Mouse (Mus musculus) neural tube, embryonic 10.5 days (tissue): ENCODE results near the gene Tubg2.
A peak's percentile ranks its signal among the peaks of the same experiment; 100 is the strongest.

ENCODE experiments used
- DNase-seq: peaks from one replicate; pipeline ENCODE4 v3.0.0-alpha.2; 2017; ENCODE audit warnings: low spot score; ENCODE audit errors: extremely low spot score

The Tubg2 gene

GRCm38 (mm10) chr11:101178061-101179058, 22.7 kb downstream of the Tubg2 start:
- DNase-seq: no peak

- DNase-seq: no peak
Measured at GRCm38 (mm10) chr11:101179306-101179705, 23.6 kb downstream of the Tubg2 start.

DNA sequence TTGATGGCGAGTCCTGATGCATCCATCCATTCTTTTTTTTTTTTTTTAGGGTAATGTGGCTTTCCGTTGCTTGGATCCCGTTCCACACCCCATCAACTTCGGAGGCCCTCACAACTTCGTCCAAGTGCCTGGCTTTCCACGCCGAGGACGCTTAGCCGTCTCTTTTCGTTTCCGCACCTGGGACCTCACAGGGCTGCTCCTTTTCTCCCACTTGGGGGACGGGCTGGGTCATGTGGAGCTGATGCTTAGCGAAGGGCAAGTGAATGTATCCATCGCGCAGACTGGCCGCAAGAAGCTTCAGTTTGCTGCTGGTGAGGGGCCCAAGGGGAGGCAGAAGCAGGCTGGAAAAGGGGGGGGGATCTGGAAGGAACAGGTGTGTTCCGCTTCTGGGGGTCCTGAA, 24.6 kb downstream of the Tubg2 start:
- DNase-seq: no peak

GRCm38 (mm10) chr11:101180846-101181740, 25.4 kb downstream of the Tubg2 start:
- DNase-seq: peak; percentile 76

DNA sequence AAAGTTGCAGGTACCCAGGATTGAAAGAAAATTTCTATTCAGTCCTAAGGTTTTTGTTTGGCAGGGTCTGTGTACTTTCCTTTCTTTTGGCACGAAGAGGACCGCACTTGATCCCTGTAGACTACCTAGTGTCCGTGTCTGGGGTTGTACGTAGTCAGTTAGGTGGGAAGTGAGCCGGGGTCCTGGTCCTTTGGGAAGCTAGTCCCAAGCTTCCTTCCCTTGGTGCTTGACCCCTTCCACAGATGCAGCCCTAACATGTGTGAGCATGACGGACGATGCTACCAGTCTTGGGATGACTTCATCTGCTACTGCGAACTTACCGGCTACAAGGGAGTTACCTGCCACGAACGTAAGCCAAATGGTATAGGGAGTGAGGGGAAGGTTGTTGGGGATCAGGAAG, 26.3 kb downstream of the Tubg2 start:
- no peak for DNase-seq

DNA sequence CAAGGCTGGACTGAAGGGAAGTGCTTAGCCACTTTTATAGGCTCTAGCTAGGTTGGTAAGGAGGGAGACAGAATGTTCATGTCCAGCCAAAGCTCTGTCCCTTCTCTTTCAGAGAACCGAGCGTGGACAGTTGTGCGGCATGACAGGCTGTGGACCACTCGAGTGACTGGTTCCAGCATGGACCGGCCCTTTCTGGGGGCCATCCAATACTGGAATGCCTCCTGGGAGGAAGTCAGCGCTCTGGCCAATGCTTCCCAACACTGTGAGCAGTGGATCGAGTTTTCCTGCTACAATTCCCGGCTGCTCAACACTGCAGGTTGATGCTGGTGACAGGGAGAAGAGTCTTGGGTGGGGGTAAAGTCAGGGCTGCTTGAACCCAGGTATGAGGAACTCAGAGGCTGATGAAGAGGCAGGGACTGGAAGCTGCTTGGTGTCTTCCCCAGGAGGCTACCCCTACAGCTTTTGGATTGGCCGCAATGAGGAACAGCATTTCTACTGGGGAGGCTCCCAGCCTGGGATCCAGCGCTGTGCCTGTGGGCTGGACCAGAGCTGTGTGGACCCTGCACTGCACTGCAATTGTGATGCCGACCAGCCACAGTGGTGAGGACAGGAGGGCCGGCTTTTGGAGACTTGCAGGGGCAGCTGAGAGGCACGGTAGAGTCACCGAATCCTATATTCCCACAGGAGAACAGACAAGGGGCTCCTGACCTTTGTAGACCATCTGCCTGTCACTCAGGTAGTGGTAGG, 27.2 kb downstream of the Tubg2 start:
- DNase-seq: no peak

DNA sequence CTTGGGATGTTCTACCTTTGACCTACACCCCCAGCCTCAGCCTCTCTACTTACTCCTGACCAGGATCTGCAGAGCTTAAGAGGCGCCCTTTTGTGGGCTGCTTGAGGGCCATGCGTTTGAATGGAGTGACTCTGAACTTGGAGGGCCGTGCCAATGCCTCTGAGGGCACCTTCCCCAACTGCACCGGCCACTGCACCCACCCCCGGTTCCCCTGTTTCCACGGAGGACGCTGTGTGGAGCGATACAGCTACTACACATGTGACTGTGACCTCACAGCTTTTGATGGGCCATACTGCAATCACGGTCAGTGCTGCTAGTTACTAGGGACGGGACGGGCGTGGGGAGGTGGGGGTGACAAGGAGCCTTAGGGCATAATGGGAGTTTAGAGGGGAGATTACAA, 29.3 kb downstream of the Tubg2 start:
- no peak for DNase-seq

- DNase-seq: no peak
Measured at GRCm38 (mm10) chr11:101185441-101185840, 29.7 kb downstream of the Tubg2 start.

DNA sequence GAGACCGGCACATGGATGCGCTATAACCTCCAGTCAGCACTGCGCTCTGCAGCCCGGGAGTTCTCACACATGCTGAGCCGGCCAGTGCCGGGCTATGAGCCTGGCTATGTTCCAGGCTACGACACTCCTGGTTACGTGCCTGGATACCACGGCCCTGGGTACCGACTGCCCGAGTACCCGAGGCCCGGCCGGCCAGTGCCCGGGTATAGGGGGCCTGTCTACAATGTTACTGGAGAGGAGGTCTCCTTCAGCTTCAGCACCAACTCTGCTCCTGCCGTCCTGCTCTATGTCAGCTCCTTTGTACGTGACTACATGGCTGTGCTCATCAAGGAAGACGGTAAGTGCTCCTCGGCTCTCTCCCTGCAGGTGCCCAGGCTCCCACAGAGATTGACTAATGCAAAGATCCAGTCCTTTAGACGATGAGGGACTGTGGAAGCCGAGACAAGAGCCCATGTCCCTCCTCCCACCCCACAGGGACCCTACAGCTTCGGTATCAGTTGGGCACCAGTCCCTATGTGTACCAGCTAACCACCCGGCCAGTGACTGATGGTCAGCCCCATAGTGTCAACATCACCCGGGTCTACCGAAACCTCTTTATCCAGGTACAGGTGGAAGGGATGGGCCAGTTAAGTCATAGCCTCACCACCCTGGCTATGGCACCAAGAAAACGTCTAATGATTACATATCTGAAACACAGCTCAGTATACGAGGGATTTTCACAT, 31.0 kb downstream of the Tubg2 start:
- DNase-seq: no peak

DNA sequence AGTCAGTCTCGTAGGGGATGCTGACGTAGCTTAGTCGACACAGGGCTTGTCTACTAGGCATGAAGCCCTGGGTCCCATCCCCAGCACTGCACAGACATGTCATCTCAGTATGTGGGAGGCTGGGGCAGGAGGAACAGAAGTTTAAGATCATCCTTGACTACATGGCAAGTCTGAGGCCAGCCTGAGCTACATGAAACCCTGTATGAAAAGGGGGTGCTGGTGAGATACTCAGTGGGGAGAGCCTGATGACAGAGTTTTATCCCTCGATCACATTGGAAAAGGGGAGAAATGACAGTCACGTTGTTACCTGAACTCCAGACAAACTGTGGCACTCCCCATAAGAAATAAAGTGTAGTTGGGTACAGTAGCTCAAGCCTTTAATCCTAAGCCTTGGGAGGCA, 31.8 kb downstream of the Tubg2 start:
- no peak for DNase-seq

- DNase-seq: no peak
Measured at GRCm38 (mm10) chr11:101188166-101188805, 32.6 kb downstream of the Tubg2 start.

DNA sequence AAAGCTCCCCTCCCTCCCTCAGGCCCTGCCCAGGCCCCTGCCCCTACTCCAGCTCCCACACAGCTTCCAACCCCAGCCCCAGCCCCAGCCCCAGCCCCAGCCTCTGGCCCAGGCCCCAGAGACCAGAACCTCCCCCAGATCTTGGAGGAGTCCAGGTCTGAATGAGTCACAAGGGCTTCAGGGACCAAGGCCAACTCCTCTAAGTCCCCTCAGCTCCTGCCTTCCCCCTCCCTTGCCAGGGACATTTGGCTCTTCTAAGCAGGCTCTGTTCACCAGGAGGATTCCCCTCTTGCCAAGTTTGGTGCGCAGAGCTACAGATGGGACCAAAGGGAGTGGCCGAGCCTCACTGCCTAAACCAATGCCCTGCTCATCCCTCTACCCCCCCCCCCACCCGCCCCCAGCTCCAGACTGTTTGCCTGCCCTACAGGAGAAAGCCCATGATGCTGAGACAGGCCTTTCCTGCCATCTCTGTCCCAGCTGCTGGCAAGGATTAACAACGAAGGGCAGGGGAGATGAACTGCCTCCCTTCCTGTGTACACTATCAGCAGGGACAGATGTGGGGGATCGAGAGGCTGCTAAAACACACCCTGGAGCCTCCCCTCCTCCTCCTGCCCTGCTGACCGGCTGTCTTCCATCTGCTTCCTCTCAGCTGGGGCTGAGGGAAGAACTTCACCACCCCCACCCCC, 33.9 kb downstream of the Tubg2 start:
- peak; percentile 62 for DNase-seq

GRCm38 (mm10) chr11:101190181-101190912, 34.6 kb downstream of the Tubg2 start:
- DNase-seq: no peak

- no peak for DNase-seq
Measured at GRCm38 (mm10) chr11:101190913-101191907, 35.5 kb downstream of the Tubg2 start.

- DNase-seq: no peak
Measured at GRCm38 (mm10) chr11:101191919-101192470, 36.3 kb downstream of the Tubg2 start.

DNA sequence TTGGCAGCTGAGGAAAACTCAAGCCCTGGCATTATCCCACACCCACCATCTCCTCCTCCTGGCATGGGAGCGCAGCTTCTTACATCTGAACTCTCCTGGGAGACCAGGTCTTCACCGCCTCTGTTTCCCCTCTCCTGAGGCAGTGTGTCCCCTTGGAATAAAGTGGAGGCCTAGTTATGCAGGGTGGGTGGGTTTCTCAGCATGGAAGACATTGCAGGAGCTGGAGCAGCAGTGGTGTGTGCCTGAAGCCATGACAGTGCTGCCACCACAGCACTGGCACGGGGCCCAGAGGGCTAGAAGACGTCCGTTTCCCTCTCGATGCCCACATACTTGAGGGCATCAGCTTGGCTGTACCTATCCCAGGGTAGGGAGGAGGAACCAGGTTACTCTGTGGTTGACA, 36.9 kb downstream of the Tubg2 start:
- DNase-seq: no peak

DNA sequence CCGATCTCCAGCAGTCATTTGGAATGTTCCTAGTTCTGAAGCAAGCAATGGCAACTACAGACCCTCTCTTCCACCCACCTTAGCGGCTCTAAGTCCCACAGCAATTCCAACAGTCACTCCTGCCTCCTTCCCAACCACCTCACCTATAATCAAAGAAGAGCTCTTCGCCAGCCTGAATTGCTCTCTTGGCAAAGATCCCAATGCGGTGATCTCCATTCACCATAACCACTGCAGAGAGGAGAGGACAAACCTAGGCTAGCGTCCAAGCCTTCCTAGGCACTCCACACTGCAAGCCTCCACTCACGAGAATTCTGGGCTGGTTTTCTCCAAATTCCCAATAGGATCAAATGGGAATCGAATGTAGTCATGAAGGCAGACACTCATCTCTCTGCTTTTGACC, 37.4 kb downstream of the Tubg2 start:
- DNase-seq: no peak
